Mouse (Mus musculus): Measurements from ENCODE around the gene Ddx43. TPM values are rescaled to one million over a fixed set of nuclear protein-coding genes. Genes with fewer than 3 reads are reported as not detected.

Gene Ddx43
- polyA plus RNA-seq, 1 experiment from 2014 or later, result 0.17 TPM

GRCm38 (mm10) chr9:78465725-78466124 is 70.1 kb downstream of the Ddx43 start:
- H3K27ac ChIP-seq (replicated peaks; ENCODE audit: low read depth, low read length), result no peak overlapping the region
- 90% methylated on average over 3 of the region's 3 CpGs for WGBS
- DNase-seq (ENCODE audit: low spot score) (no peak), ATAC-seq (ENCODE audit: insufficient number of reproducible peaks, low FRiP score, low TSS enrichment, low read depth) (no peak)
- H3K4me2 ChIP-seq (ENCODE audit: low read depth, severe bottlenecking), result no peak overlapping the region
- peaks cover 9% of the 10 kb centered on the region; the same call in 1 of the 2 replicates for H3K36me3 ChIP-seq (ENCODE audit: control insufficient read depth, insufficient read depth, low read length)
- no peaks in the 10 kb centered on the region for H3K4me1 ChIP-seq (ENCODE audit: control insufficient read depth, insufficient read depth, low read length)
- no peaks in the 10 kb centered on the region for H3K27me3 ChIP-seq (ENCODE audit: control insufficient read depth, insufficient read depth, low read length)
- no peak overlapping the region for H3K9ac ChIP-seq (ENCODE audit: low read length)
- no peak overlapping the region for H3K4me3 ChIP-seq (ENCODE audit: low read depth, low read length)
- no peaks in the 10 kb centered on the region for H3K9me3 ChIP-seq (ENCODE audit: control insufficient read depth, low read length)

Other genes starting within 250 kb of the Ddx43 start
- 144 and 157 TPM in 2 replicates for gene Gsta4, start 213.0 kb upstream of the Ddx43 start, polyA plus RNA-seq (2014; fragmentation: Nextera tagmentation; extraction: Ambion mirVana)
- gene Gsta1, start 165.1 kb upstream of the Ddx43 start, polyA plus RNA-seq (2014; fragmentation: Nextera tagmentation; extraction: Ambion mirVana), result not detected in 2 replicates
- gene Gm3776, start 138.6 kb upstream of the Ddx43 start, polyA plus RNA-seq (2014; fragmentation: Nextera tagmentation; extraction: Ambion mirVana), result not detected in 2 replicates
- gene Gm10639, start 105.9 kb upstream of the Ddx43 start, polyA plus RNA-seq (2014; fragmentation: Nextera tagmentation; extraction: Ambion mirVana), result not detected in 2 replicates
- not detected in 2 replicates for gene Omt2a, start 81.0 kb upstream of the Ddx43 start, polyA plus RNA-seq (2014; fragmentation: Nextera tagmentation; extraction: Ambion mirVana)
- gene Omt2b, start 68.2 kb upstream of the Ddx43 start, polyA plus RNA-seq (2014; fragmentation: Nextera tagmentation; extraction: Ambion mirVana), result not detected in 2 replicates
- gene Gsta2, start 40.0 kb upstream of the Ddx43 start, polyA plus RNA-seq (2014; fragmentation: Nextera tagmentation; extraction: Ambion mirVana), result not detected in 2 replicates
- gene Dppa5a, start 27.6 kb upstream of the Ddx43 start, polyA plus RNA-seq (2014; fragmentation: Nextera tagmentation; extraction: Ambion mirVana), result 0.33 TPM in 1 of 2 replicates, not detected in the other
- gene Ooep, start 17.1 kb upstream of the Ddx43 start, polyA plus RNA-seq (2014; fragmentation: Nextera tagmentation; extraction: Ambion mirVana), result 1.5 and 1.6 TPM in 2 replicates
- 0.92 and 1.3 TPM in 2 replicates for gene Cgas, start 47.5 kb downstream of the Ddx43 start, polyA plus RNA-seq (2014; fragmentation: Nextera tagmentation; extraction: Ambion mirVana)
- 22.1 and 22.6 TPM in 2 replicates for gene Mto1, start 52.4 kb downstream of the Ddx43 start, polyA plus RNA-seq (2014; fragmentation: Nextera tagmentation; extraction: Ambion mirVana)
- 0.36 and 0.54 TPM in 2 replicates for gene Gm17324, start 53.0 kb downstream of the Ddx43 start, polyA plus RNA-seq (2014; fragmentation: Nextera tagmentation; extraction: Ambion mirVana)
- 5,036 and 5,240 TPM in 2 replicates for gene Eef1a1, start 93.4 kb downstream of the Ddx43 start, polyA plus RNA-seq (2014; fragmentation: Nextera tagmentation; extraction: Ambion mirVana)
- 14.6 and 15.0 TPM in 2 replicates for gene Slc17a5, start 192.3 kb downstream of the Ddx43 start, polyA plus RNA-seq (2014; fragmentation: Nextera tagmentation; extraction: Ambion mirVana)
- gene Cd109, start 219.8 kb downstream of the Ddx43 start, polyA plus RNA-seq (2014; fragmentation: Nextera tagmentation; extraction: Ambion mirVana), result 5.0 and 5.7 TPM in 2 replicates

All from limb, embryonic 11.5 days (tissue).